Mouse (Mus musculus) myocyte (in vitro differentiated cells): ENCODE results near the gene Rbm4. TPM values are rescaled to one million over a fixed set of nuclear protein-coding genes. Genes with fewer than 3 reads are reported as not detected.

Experiments
- H3K27me3 ChIP-seq: one replicate; pipeline ENCODE4 v1.6.1; 2011; ENCODE audit not compliant: control insufficient read depth, insufficient read depth, insufficient read length
- H3K36me3 ChIP-seq: one replicate; pipeline ENCODE4 v1.6.1; 2011; ENCODE audit not compliant: control insufficient read depth, insufficient read depth
- H3K4me2 ChIP-seq: one replicate; pipeline ENCODE4 v1.6.1; 2011; ENCODE audit warnings: low read depth, control low read depth
- H3K4me3 ChIP-seq: one replicate; pipeline ENCODE4 v1.5.1; 2011; ENCODE audit warnings: mild to moderate bottlenecking, control low read depth, moderate library complexity
- H3K79me2 ChIP-seq: one replicate; pipeline ENCODE4 v1.6.1; 2011; ENCODE audit not compliant: control insufficient read depth, insufficient read depth
- H3ac ChIP-seq: one replicate; pipeline ENCODE4 v1.6.1; 2011; ENCODE audit not compliant: control insufficient read depth, insufficient read length
- CEBPB ChIP-seq: IDR thresholded peaks from 2 replicates; pipeline ENCODE4 v1.6.1; 2011; ENCODE audit warnings: mild to moderate bottlenecking, moderate library complexity; ENCODE audit not compliant: poor library complexity, insufficient read depth, severe bottlenecking
- E2F4 ChIP-seq: IDR thresholded peaks from one replicate; pipeline ENCODE4 v1.6.1; 2011; ENCODE audit warnings: mild to moderate bottlenecking, control low read depth, moderate library complexity; ENCODE audit not compliant: insufficient read depth
- MAX ChIP-seq: IDR thresholded peaks from one replicate; pipeline ENCODE4 v1.6.1; 2011; ENCODE audit warnings: low read depth, mild to moderate bottlenecking, control low read depth
- MYOD1 ChIP-seq, 3 experiments: IDR thresholded peaks; one replicate each; pipeline ENCODE4 v1.6.1; 2011; ENCODE audit warnings: control low read depth in 2 of 3, low read depth in 2 of 3, mild to moderate bottlenecking in 2 of 3, moderate library complexity in 1 of 3; ENCODE audit not compliant: insufficient read length in 2 of 3, control insufficient read depth in 1 of 3
- MYOG ChIP-seq, 3 experiments: IDR thresholded peaks; one replicate each; pipeline ENCODE4 v1.6.1; 2011; ENCODE audit warnings: control low read depth in 2 of 3, low read depth in 2 of 3, mild to moderate bottlenecking in 2 of 3; ENCODE audit not compliant: insufficient read length in 2 of 3, control insufficient read depth in 1 of 3, insufficient read depth in 1 of 3
- POLR2A ChIP-seq: IDR thresholded peaks from one replicate; pipeline ENCODE4 v1.6.1; 2011; ENCODE audit warnings: low read depth, mild to moderate bottlenecking, control low read depth, moderate library complexity; ENCODE audit not compliant: insufficient read length
- POLR2AphosphoS2 ChIP-seq: IDR thresholded peaks from one replicate; pipeline ENCODE4 v1.6.1; 2011; ENCODE audit warnings: low read depth, control low read depth; ENCODE audit not compliant: insufficient read length
- REST ChIP-seq: IDR thresholded peaks from one replicate; pipeline ENCODE4 v1.6.1; 2011; ENCODE audit warnings: mild to moderate bottlenecking, control low read depth, moderate library complexity; ENCODE audit not compliant: insufficient read depth, insufficient read length
- SRF ChIP-seq: IDR thresholded peaks from one replicate; pipeline ENCODE4 v1.6.1; 2011; ENCODE audit warnings: low read depth; ENCODE audit not compliant: control insufficient read depth, insufficient read length
- TCF12 ChIP-seq: IDR thresholded peaks from one replicate; pipeline ENCODE4 v1.6.1; 2011; ENCODE audit warnings: mild to moderate bottlenecking, control low read depth; ENCODE audit not compliant: poor library complexity, insufficient read depth, severe bottlenecking
- TCF3 ChIP-seq: IDR thresholded peaks from one replicate; pipeline ENCODE4 v1.6.1; 2011; ENCODE audit warnings: low read depth, control low read depth; ENCODE audit not compliant: insufficient read length
- USF1 ChIP-seq: IDR thresholded peaks from one replicate; pipeline ENCODE4 v1.6.1; 2011; ENCODE audit warnings: low read depth, mild to moderate bottlenecking, control low read depth, moderate library complexity
- polyA plus RNA-seq: library from polyadenylated mRNA; unstranded; fragments of >200 nt; fragmentation: generic; extraction: Trizol; gene quantifications from one replicate; pipeline ENCODE4 v1.2.1, GENCODE M21; 2012; ENCODE audit warnings: missing spikeins

Rbm4 gene
- polyA plus RNA-seq, 1 experiment, result 66.4 TPM

- Histone ChIP-seq H3K4me2 (no peak overlapping the region), H3K27me3 (no peaks in the 10 kb centered on the region), H3K4me3 (no peak overlapping the region), H3K79me2 (peaks cover 99% of the 10 kb centered on the region), H3K36me3 (peaks cover 6% of the 10 kb centered on the region), H3ac (no peak overlapping the region)
- no peak for TF ChIP-seq POLR2AphosphoS2
- TF ChIP-seq CEBPB, result no peak
- no peak for TF ChIP-seq MAX
- no peak for TF ChIP-seq MYOG (IDR thresholded peaks at IDR 0.05; ENCODE audit: control insufficient read depth in 1 of 3, insufficient read depth in 1 of 3, insufficient read length in 2 of 3, low read depth in 2 of 3)
- no peak for TF ChIP-seq REST
- no peak for TF ChIP-seq E2F4
- no peak for TF ChIP-seq SRF
- no peak for TF ChIP-seq USF1
- TF ChIP-seq MYOD1 (IDR thresholded peaks at IDR 0.05; ENCODE audit: control insufficient read depth in 1 of 3, insufficient read length in 2 of 3, low read depth in 2 of 3), result no peak
- TF ChIP-seq POLR2A, result no peak
- no peak for TF ChIP-seq TCF3
- no peak for TF ChIP-seq TCF12
These were observed 5.4 kb upstream of the Rbm4 start for GRCm38 (mm10) chr19:4799083-4799482.

GRCm38 (mm10) chr19:4797846-4798245 is 4.1 kb upstream of the Rbm4 start:
- peaks cover 6% of the 10 kb centered on the region for H3K36me3 ChIP-seq
- no peak overlapping the region for H3ac ChIP-seq
- H3K4me2 ChIP-seq, result no peak overlapping the region
- no peak overlapping the region for H3K4me3 ChIP-seq
- TF ChIP-seq MAX (no peak), SRF (no peak), POLR2AphosphoS2 (no peak), CEBPB (no peak), USF1 (no peak), MYOD1 (IDR thresholded peaks at IDR 0.05; ENCODE audit: control insufficient read depth in 1 of 3, insufficient read length in 2 of 3, low read depth in 2 of 3) (no peak), MYOG (IDR thresholded peaks at IDR 0.05; ENCODE audit: control insufficient read depth in 1 of 3, insufficient read depth in 1 of 3, insufficient read length in 2 of 3, low read depth in 2 of 3) (no peak), TCF12 (no peak), TCF3 (no peak), E2F4 (no peak), REST (no peak), POLR2A (no peak)
- H3K27me3 ChIP-seq, result no peaks in the 10 kb centered on the region
- H3K79me2 ChIP-seq, result peaks cover 94% of the 10 kb centered on the region

- H3K79me2 ChIP-seq, result peaks cover 94% of the 10 kb centered on the region
- peaks cover 19% of the 10 kb centered on the region for H3K36me3 ChIP-seq
- no peak overlapping the region for H3ac ChIP-seq
- no peak for TF ChIP-seq TCF12
- no peak for TF ChIP-seq CEBPB
- TF ChIP-seq E2F4, result no peak
- no peak for TF ChIP-seq POLR2A
- TF ChIP-seq MAX, result no peak
- no peak for TF ChIP-seq POLR2AphosphoS2
- TF ChIP-seq TCF3, result no peak
- TF ChIP-seq MYOG (IDR thresholded peaks at IDR 0.05; ENCODE audit: control insufficient read depth in 1 of 3, insufficient read depth in 1 of 3, insufficient read length in 2 of 3, low read depth in 2 of 3), result no peak
- TF ChIP-seq MYOD1 (IDR thresholded peaks at IDR 0.05; ENCODE audit: control insufficient read depth in 1 of 3, insufficient read length in 2 of 3, low read depth in 2 of 3), result no peak
- H3K4me2 ChIP-seq, result no peak overlapping the region
- H3K4me3 ChIP-seq, result no peak overlapping the region
- no peaks in the 10 kb centered on the region for H3K27me3 ChIP-seq
These were observed 2.2 kb upstream of the Rbm4 start for GRCm38 (mm10) chr19:4795929-4796328.

- Histone ChIP-seq H3K36me3 (peaks cover 40% of the 10 kb centered on the region), H3K27me3 (no peaks in the 10 kb centered on the region), H3K4me2 (peak overlapping the region; percentile 76), H3K79me2 (peaks cover 94% of the 10 kb centered on the region), H3ac (peak overlapping the region; percentile 39), H3K4me3 (peak overlapping the region; percentile 74)
- TF ChIP-seq MYOD1 (IDR thresholded peaks at IDR 0.05; ENCODE audit: control insufficient read depth in 1 of 3, insufficient read length in 2 of 3, low read depth in 2 of 3), result no peak
- TF ChIP-seq E2F4, result no peak
- TF ChIP-seq MYOG (IDR thresholded peaks at IDR 0.05; ENCODE audit: control insufficient read depth in 1 of 3, insufficient read depth in 1 of 3, insufficient read length in 2 of 3, low read depth in 2 of 3), result no peak
- TF ChIP-seq REST, result no peak
- TF ChIP-seq TCF3, result no peak
- TF ChIP-seq USF1, result no peak
- TF ChIP-seq MAX, result no peak
- TF ChIP-seq TCF12, result no peak
- TF ChIP-seq SRF, result no peak
- TF ChIP-seq CEBPB, result no peak
- no peak for TF ChIP-seq POLR2AphosphoS2
- no peak for TF ChIP-seq POLR2A
These were observed 345 bp downstream of the Rbm4 start for GRCm38 (mm10) chr19:4793281-4793830.

GRCm38 (mm10) chr19:4786313-4786712 is 7.4 kb downstream of the Rbm4 start:
- TF ChIP-seq SRF, result no peak
- Histone ChIP-seq H3K79me2 (peaks cover 100% of the 10 kb centered on the region), H3K4me2 (no peak overlapping the region), H3K4me3 (no peak overlapping the region), H3ac (no peak overlapping the region), H3K27me3 (no peaks in the 10 kb centered on the region), H3K36me3 (peaks cover 87% of the 10 kb centered on the region)
